Mouse (Mus musculus) kidney, adult 8-10 months (tissue): ENCODE results near the gene Ccdc28b.
A peak's percentile ranks its signal among the peaks of the same experiment; 100 is the strongest.

ENCODE experiments used
- DNase-seq, 2 experiments: peaks; one replicate each; pipeline ENCODE4 v3.0.0; 2022

Ccdc28b gene

GRCm38 (mm10) chr4:129623681-129624091 lies at the start of gene Ccdc28b:
Gene Ccdc28b, minus strand, starts transcription at chr4:129623947.
- DNase-seq, result peak in 1 of 2 experiments; percentile 59

- DNase-seq, result no peak
These were observed 49.2 kb upstream of the Ccdc28b start for GRCm38 (mm10) chr4:129672878-129673449.

- DNase-seq, result peak; percentile 88 to 92
These were observed 48.5 kb upstream of the Ccdc28b start, which contains the start of gene Kpna6 for GRCm38 (mm10) chr4:129672083-129672877. Gene Kpna6, minus strand, starts transcription at chr4:129672767.

- DNase-seq, result peak; percentile 48 to 68
These were observed 47.8 kb upstream of the Ccdc28b start for GRCm38 (mm10) chr4:129671491-129672082.

GRCm38 (mm10) chr4:129662255-129662813 lies 38.6 kb upstream of the Ccdc28b start:
- no peak for DNase-seq

GRCm38 (mm10) chr4:129661584-129661983 lies 37.8 kb upstream of the Ccdc28b start:
- no peak for DNase-seq

- no peak for DNase-seq
These were observed 31.0 kb upstream of the Ccdc28b start for GRCm38 (mm10) chr4:129654770-129655169.

- DNase-seq, result peak in 1 of 2 experiments; percentile 50
These were observed 26.6 kb upstream of the Ccdc28b start for GRCm38 (mm10) chr4:129650359-129650758.

- no peak for DNase-seq
These were observed 24.9 kb upstream of the Ccdc28b start for GRCm38 (mm10) chr4:129648656-129649055.

- DNase-seq, result no peak
These were observed 21.5 kb upstream of the Ccdc28b start for GRCm38 (mm10) chr4:129645204-129645603.

GRCm38 (mm10) chr4:129641756-129642155 lies 18.0 kb upstream of the Ccdc28b start:
- DNase-seq, result no peak

GRCm38 (mm10) chr4:129640638-129641467 lies 17.1 kb upstream of the Ccdc28b start, which contains the start of gene Txlna:
Gene Txlna, minus strand, starts transcription at chr4:129641065.
- DNase-seq, result peak; percentile 97

- peak in 1 of 2 experiments; percentile 48 for DNase-seq
These were observed 16.4 kb upstream of the Ccdc28b start for GRCm38 (mm10) chr4:129640101-129640637.

- DNase-seq, result no peak
These were observed 15.5 kb upstream of the Ccdc28b start for GRCm38 (mm10) chr4:129639221-129639620.

GRCm38 (mm10) chr4:129633852-129634251 lies 10.1 kb upstream of the Ccdc28b start:
- no peak for DNase-seq

GRCm38 (mm10) chr4:129631867-129632266 lies 8.1 kb upstream of the Ccdc28b start:
- DNase-seq, result no peak

GRCm38 (mm10) chr4:129630944-129631343 lies 7.2 kb upstream of the Ccdc28b start:
- peak in 1 of 2 experiments; percentile 49 for DNase-seq

- DNase-seq, result no peak
These were observed 2.3 kb upstream of the Ccdc28b start for GRCm38 (mm10) chr4:129626035-129626434.

GRCm38 (mm10) chr4:129625496-129625895 lies 1.7 kb upstream of the Ccdc28b start:
- DNase-seq, result no peak

GRCm38 (mm10) chr4:129625029-129625370 lies 1.3 kb upstream of the Ccdc28b start:
- peak in 1 of 2 experiments; percentile 48 for DNase-seq

- peak; percentile 86 to 89 for DNase-seq
These were observed 708 bp upstream of the Ccdc28b start for GRCm38 (mm10) chr4:129624281-129625028.
